Mouse (Mus musculus): ENCODE results near the gene Rbp2.

DNA sequence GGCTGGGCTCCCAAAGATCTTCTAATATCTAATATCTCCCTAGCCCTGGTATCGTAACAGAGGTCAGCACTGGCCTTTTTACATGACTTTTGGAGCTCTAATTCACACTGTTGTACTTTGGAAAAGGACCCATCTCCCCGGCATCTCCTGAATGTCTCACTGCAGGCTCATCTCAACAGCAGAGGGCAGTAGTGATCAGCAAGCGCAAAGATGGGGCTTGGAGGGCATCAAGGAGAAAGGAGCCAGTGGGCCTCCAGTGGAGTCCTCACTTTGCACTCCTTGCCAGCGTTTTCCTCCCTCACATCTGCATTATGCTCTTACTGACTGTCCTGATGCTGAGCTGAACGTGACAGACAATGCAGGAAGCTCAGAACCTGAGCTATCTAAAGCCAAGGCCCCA, 43.3 kb upstream of the Rbp2 start:
- TF ChIP-seq CTCF (conservative IDR thresholded peaks at IDR 0.05; ENCODE audit: low read length) (peak; percentile 56), NANOG (IDR thresholded peaks at IDR 0.05; ENCODE audit: borderline replicate concordance, low read length) (no peak), POU5F1 (IDR thresholded peaks at IDR 0.05; ENCODE audit: borderline replicate concordance, low read length) (no peak)
